Mouse (Mus musculus): ENCODE measurements at regions not wholly inside any gene's neighbourhood (a gene's known extent, or its start where the extent isn't known, plus 50 kb on each side); places are given as distances from the start of the nearest gene placed in this dataset.

- TF ChIP-seq POLR2A (IDR thresholded peaks at IDR 0.05; ENCODE audit: insufficient read depth, low read length) (no peak), CTCF (IDR thresholded peaks at IDR 0.05; ENCODE audit: low read depth, low read length) (no peak)
Measured at GRCm38 (mm10) chr4:127600919-127601318, 242.9 kb upstream of the Gjb5 start.
